Mouse (Mus musculus) megakaryocyte, embryonic 14.5 days (primary cell): ENCODE data around the gene Ablim1. TPM values are rescaled to one million over a fixed set of nuclear protein-coding genes. Genes with fewer than 3 reads are reported as not detected.
A peak's percentile ranks its signal among the peaks of the same experiment; 100 is the strongest.

Experiments used
- H3K27me3 ChIP-seq: replicated peaks from 2 replicates; pipeline ENCODE3; 2012; ENCODE audit warnings: inconsistent platforms
- H3K36me3 ChIP-seq: replicated peaks from 2 replicates; pipeline ENCODE3; 2012; ENCODE audit warnings: low read length, inconsistent platforms, mixed read lengths
- H3K4me1 ChIP-seq: 2 replicates; pipeline ENCODE4 v1.6.1; 2012; ENCODE audit warnings: inconsistent platforms
- H3K4me3 ChIP-seq: replicated peaks from 2 replicates; pipeline ENCODE3; 2012; ENCODE audit warnings: moderate library complexity, mild to moderate bottlenecking, inconsistent platforms
- H3K9me3 ChIP-seq: 2 replicates; pipeline ENCODE4 v1.6.1; 2012; ENCODE audit warnings: inconsistent platforms
- FLI1 ChIP-seq: IDR thresholded peaks from 2 replicates; pipeline ENCODE4 v1.6.1; 2012; ENCODE audit warnings: low read length, inconsistent platforms, mixed read lengths
- GATA1 ChIP-seq: IDR thresholded peaks from 3 replicates; pipeline ENCODE4 v1.6.1; 2012; ENCODE audit warnings: mixed read lengths, low read length, inconsistent platforms, borderline replicate concordance
- polyA plus RNA-seq: library from polyadenylated mRNA; stranded (reverse); fragments of >175 nt; gene quantifications from 2 replicates; pipeline ENCODE4 v1.2.3, GENCODE M21; 2012; ENCODE audit warnings: low replicate concordance; ENCODE audit not compliant: insufficient read depth

The Ablim1 gene
- polyA plus RNA-seq, 1 experiment: 0.17 TPM

DNA sequence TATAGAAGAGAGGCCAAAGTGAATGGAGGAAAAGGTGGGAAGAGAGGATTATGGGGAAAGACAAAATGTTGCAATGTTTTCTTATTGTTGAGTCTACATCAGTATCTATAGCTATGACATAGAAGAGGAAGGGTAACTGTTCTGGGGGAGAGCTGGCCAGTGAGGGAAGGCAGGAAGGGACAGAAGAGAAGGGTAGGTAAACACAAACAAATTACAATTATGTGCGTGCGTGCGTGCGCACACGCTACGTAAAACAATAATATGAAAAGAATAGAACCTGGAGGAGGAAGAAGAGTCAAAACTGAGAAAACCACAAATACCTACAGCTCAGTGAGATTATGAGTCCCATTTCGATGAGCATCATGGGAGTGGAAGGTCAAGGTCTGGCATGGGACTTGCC lies 13.6 kb upstream of the Ablim1 start:
- Histone ChIP-seq H3K4me1 (peaks cover 48% of the 10 kb centered on the region), H3K27me3 (peaks cover 17% of the 10 kb centered on the region), H3K36me3 (no peaks in the 10 kb centered on the region), H3K9me3 (no peaks in the 10 kb centered on the region), H3K4me3 (no peak overlapping the region)
- no peak for TF ChIP-seq GATA1
- no peak for TF ChIP-seq FLI1

DNA sequence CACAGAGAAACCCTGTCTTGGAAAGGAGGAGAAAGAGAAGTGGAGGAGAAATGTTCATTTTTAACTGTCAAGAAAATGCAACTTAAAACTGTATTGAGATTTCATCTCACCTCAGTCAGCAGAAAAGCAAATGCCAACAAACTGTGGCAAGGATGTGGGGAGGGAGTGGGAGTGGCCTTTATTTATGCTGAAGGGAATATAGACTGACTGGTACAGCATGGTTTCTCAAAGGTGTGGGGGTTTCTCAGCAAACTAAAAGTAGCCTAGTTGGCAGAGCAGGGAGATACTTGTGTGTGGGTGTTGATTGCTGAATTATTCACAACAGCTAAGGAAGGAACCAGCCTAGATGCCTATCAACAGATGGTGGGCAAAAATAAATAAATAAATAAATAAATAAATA lies 13.0 kb upstream of the Ablim1 start:
- Histone ChIP-seq H3K36me3 (no peaks in the 10 kb centered on the region), H3K4me1 (peaks cover 47% of the 10 kb centered on the region), H3K4me3 (no peak overlapping the region), H3K9me3 (no peaks in the 10 kb centered on the region), H3K27me3 (peaks cover 20% of the 10 kb centered on the region)
- TF ChIP-seq FLI1 (no peak), GATA1 (no peak)

DNA sequence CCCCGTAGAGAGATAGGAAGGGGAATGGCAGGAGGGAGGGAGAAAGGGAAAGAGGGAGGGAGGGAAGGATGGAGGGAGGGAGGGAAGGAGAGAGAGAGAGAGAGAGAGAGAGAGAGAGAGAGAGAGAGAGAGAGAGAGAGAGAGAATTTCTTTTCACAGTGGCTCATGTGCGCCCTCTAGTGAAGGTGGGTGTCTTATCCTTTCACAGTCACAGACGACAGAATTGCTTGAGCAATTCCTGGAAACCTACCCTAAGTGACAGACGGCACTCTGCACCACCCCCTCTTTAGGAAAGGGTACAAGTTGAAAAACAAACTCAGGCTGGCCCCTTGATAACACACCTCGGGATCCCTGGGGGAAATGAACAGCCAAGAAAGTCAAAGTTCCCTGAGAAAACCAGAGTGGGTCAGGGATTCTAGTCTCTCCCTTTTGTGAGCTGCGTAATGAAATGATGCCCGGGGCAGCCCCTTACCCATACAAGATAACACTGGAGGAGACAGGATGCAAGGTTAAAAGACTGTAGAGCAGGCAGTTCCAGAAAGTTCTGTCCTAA lies 11.1 kb upstream of the Ablim1 start:
- Histone ChIP-seq H3K4me1 (peaks cover 42% of the 10 kb centered on the region), H3K9me3 (no peaks in the 10 kb centered on the region; the same call in 1 of the 2 replicates), H3K27me3 (peaks cover 26% of the 10 kb centered on the region), H3K36me3 (no peaks in the 10 kb centered on the region), H3K4me3 (peak overlapping the region; percentile 33)
- TF ChIP-seq FLI1 (no peak), GATA1 (no peak)

DNA sequence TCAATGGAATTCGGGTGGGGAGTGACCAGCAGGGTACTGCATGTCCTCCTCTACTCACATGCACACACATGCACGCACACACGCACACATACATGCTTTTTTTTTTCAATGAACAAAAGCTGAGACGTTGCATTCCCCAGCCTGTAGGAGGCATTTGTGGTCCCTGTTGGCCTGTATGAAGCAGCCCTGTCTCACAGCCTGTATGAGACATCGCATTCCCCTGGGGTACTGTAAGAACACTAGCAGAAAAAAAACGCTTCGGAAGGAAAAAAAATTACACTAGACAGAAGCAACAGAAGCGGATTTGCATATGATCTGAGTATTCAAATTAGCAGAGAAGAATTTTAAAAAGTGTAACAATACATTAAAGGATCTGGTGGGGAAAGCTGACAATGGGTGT lies 8.4 kb upstream of the Ablim1 start:
- peaks cover 34% of the 10 kb centered on the region for H3K27me3 ChIP-seq
- TF ChIP-seq FLI1 (no peak), GATA1 (no peak)
- H3K36me3 ChIP-seq: no peaks in the 10 kb centered on the region
- H3K4me3 ChIP-seq: no peak overlapping the region
- H3K4me1 ChIP-seq: peaks cover 33% of the 10 kb centered on the region
- H3K9me3 ChIP-seq: peaks cover 4% of the 10 kb centered on the region

DNA sequence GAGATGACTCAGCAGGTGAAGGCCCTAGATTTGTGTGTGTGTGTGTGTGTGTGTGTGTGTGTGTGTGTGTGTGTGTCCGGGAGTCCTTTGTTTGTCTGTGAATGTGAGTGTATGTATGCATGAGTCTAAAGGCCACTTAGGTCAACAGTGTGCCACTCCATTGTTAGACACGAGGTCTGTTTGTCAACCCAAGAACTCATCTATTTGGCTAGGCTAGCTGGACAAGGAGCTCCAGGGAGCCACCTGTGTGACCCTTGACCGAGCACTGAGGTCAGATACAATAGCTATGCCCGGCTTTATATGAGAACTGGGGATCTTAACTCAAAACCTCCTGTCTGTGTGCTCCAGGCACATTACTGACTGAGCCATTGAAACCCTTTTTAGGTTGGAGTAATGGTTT lies 7.8 kb upstream of the Ablim1 start:
- TF ChIP-seq FLI1: no peak
- no peak for TF ChIP-seq GATA1
- Histone ChIP-seq H3K4me1 (peaks cover 27% of the 10 kb centered on the region), H3K27me3 (peaks cover 39% of the 10 kb centered on the region), H3K4me3 (no peak overlapping the region), H3K9me3 (peaks cover 4% of the 10 kb centered on the region), H3K36me3 (no peaks in the 10 kb centered on the region)

DNA sequence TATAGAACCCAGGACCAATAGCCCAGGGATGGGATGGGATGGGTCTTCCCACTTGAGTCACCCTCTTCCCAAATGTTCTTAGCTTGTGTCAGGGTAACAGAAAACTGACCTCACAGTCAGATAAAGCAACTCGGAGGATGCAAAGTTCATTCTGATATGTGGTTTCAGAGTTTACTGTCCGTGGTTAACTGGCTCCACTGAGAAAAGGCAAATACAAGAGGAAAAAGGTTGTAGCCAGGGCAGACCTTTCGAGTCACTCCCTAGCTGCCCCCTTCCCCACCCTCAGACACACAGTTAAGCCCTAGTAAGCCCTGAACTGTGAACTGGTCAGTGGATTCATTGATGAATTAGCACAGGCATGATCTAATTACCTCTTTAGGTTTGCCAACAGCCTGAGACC lies 7.1 kb upstream of the Ablim1 start:
- Histone ChIP-seq H3K27me3 (peaks cover 40% of the 10 kb centered on the region), H3K36me3 (no peaks in the 10 kb centered on the region), H3K9me3 (peaks cover 4% of the 10 kb centered on the region), H3K4me3 (no peak overlapping the region), H3K4me1 (peaks cover 21% of the 10 kb centered on the region)
- TF ChIP-seq FLI1 (no peak), GATA1 (no peak)

DNA sequence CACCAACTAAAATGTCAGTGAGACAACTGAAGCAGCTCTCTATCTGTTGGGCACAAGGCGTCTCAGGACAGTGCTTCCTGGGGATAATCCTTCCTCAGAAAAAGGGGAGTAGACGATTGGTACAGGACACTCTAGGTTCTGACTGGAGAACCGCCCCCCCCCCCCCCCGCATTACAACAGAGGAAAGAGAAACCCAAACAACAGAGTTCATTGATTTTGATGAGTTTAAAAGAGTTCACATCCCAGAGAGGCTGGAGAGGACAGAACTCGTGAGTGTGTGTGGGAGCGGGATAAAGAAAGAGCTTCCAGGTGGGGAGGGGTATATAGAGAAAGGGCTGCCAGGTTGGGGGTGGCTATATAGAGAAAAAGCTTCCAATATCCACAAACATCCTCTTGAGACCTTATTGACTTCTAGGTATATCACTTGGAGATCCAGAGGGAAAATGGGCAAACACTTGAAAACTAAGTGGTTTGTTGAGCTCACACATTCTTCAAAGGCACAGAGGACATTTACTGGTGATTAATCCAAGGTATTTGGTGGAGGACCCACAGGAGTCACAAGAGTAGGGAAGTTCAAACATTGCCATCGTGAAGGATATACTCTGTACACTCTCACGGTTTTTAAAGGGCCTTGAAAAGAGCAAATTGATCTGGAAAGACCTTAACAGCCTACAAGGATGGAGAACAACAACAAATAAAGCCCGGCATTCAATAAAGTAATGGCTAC lies 6.1 kb upstream of the Ablim1 start:
- no peaks in the 10 kb centered on the region for H3K36me3 ChIP-seq
- peaks cover 12% of the 10 kb centered on the region for H3K4me1 ChIP-seq
- TF ChIP-seq GATA1 (no peak), FLI1 (no peak)

DNA sequence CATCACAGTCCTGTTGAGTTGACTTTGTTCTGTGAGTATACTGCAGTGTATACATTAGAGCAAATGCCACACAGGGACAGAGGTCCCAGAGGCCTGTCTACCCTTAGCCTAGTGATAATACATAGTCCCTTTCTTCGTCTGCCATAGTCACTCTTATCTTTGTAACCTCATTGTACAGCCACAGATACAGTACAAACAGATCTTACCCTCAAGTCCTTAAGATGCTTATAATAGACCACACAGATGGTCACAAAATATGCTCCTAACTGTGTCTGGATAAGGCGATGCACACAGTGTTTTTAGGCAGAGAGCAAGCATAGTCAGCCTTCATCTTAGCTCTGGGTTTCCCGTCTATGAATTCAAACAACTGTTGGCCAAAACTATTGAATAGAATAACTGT lies 1.9 kb upstream of the Ablim1 start:
- Histone ChIP-seq H3K27me3 (peaks cover 66% of the 10 kb centered on the region), H3K4me3 (no peak overlapping the region), H3K9me3 (peaks cover 4% of the 10 kb centered on the region), H3K36me3 (no peaks in the 10 kb centered on the region), H3K4me1 (peaks cover 13% of the 10 kb centered on the region)
- TF ChIP-seq GATA1 (no peak), FLI1 (no peak)

More for the DNA sequence above, 6.1 kb upstream of the Ablim1 start:
- Histone ChIP-seq H3K9me3 (peaks cover 4% of the 10 kb centered on the region), H3K27me3 (peaks cover 49% of the 10 kb centered on the region), H3K4me3 (no peak overlapping the region)

DNA sequence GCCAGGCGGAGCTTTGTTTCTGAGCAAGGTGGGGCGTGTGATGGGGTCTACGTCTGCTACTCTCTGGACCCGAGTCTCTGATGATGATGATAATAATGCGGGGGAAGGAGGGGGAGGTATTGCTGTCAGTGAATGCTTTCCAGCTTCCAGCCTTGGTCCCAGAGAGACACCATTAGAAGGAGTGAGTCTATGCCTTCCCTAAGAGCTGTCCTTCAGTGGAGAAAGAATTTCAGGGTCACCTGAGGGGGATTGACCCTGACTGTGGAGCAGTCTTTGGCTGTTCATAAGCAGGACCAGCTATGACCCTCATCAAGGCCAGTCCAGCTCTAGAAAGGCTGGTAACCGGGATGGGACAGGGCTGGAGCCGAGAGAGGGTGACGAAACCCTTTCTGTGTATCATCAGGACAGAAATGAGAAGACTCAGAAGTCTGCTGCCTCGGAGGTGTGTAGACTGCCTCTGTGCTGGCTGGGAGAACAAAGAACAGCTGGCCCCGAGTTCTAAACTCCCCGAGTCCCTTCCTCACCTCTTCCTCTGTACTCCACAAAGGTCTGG lies 370 bp upstream of the Ablim1 start:
- Histone ChIP-seq H3K27me3 (peaks cover 61% of the 10 kb centered on the region), H3K4me3 (peak overlapping the region; percentile 89), H3K36me3 (no peaks in the 10 kb centered on the region), H3K4me1 (peaks cover 10% of the 10 kb centered on the region), H3K9me3 (peaks cover 4% of the 10 kb centered on the region; the same call in 1 of the 2 replicates)
- no peak for TF ChIP-seq GATA1

DNA sequence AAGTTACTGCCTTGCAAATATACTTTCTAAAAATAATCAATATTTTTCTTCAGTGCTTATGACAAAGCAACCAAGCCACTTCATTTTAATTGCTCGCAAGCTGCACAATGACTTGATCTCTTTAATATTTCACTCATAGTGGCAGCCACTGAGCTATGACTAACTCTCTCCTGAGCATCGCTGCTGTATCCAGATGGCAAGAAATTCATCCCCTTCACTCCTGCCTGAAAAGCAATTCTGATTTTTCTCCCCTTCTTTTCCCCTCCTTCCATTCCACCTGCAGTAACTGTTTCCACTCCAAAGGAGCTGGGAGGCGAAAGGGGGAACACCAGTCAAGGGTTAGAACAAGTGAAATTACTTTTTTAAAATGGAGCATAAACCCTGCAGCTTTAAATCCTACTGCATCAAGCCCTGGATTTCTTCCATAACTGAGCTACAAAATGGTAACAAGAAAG lies 801 bp downstream of the Ablim1 start:
- no peak overlapping the region for H3K4me3 ChIP-seq

More for the DNA sequence above, 801 bp downstream of the Ablim1 start:
- Histone ChIP-seq H3K4me1 (peaks cover 10% of the 10 kb centered on the region), H3K27me3 (peaks cover 69% of the 10 kb centered on the region), H3K9me3 (no peaks in the 10 kb centered on the region), H3K36me3 (no peaks in the 10 kb centered on the region)
- TF ChIP-seq GATA1 (no peak), FLI1 (no peak)
